Mouse (Mus musculus) right cerebral cortex, adult 2 months (tissue): ENCODE measurements around the gene Fam118b.

ENCODE experiments used
- DNase-seq, 2 experiments: peaks; one replicate each; pipeline ENCODE4 v3.0.0; 2021 to 2022; ENCODE audit warnings: low spot score in 2 of 2

Gene Fam118b

DNA sequence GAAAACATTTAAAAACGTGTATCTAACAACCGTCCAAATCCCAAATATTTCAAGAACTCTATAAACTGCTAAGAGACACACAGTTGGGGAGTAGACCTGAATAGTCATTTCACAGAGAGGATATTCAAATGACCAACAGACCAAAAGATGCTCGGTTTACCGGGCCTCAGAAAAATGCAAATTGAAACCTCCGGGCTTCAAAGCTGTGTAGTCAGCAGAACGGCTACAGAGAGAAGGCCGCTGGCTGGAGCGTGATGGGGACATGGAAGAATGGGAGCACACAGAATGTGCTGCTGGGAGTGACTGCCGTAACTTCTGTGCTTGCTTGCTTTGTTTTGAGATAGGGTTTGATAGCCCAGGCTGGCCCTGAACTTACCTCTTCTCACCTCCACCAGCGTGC, 69.3 kb downstream of the Fam118b start:
- DNase-seq = no peak

- DNase-seq = no peak
Observed at GRCm38 (mm10) chr9:35197625-35198024, 70.0 kb downstream of the Fam118b start.

DNA sequence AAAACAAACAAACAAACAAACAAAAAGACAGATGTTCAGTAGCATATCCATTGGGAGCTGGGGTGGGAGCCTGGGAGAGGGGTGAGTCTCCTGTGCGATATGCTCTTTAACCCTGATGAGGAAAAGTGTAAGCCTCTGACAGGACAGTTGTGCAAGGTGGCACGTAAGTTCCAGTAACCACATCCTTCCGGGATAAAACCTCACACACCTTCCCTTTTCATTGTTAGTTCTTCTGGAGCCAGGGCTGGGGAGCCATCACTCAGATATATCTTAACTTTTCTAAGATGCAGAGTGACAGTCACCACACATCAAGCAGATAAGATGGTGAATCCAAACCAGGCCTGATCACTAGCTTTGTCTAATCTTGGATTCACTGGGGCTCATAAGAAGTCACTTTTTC, 73.6 kb downstream of the Fam118b start:
- DNase-seq = no peak

DNA sequence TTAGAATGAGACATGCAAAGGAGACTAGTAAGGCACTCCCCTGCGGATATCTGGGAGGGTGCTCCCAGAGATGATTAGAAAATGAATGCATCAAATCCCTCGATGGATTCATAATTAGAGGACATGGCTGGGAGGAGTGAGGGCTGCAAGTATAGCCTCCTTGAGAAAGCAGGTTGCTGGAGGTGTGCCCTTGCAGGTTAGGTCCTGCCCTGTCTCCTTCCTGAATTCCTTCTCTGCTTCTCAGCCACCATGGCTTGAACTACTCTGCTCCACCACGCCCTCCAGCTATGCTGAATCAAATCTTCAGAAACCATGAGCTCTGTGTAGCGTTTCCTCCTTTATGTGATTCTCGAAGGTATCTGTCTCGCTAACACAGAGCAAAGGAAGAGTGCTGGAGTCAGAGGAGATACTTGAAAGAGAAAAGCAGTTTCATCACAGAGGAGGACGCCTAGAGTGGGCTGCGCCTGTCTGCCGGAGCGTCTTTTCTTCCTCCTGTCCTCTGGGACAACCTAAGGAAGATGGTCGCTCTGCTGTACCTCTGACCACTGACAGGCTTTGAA, 74.5 kb downstream of the Fam118b start:
- no peak for DNase-seq

- peak; percentile 42 to 49 for DNase-seq
Observed at GRCm38 (mm10) chr9:35188700-35189099, 78.9 kb downstream of the Fam118b start.

GRCm38 (mm10) chr9:35187351-35187903, 80.2 kb downstream of the Fam118b start:
- no peak for DNase-seq

DNA sequence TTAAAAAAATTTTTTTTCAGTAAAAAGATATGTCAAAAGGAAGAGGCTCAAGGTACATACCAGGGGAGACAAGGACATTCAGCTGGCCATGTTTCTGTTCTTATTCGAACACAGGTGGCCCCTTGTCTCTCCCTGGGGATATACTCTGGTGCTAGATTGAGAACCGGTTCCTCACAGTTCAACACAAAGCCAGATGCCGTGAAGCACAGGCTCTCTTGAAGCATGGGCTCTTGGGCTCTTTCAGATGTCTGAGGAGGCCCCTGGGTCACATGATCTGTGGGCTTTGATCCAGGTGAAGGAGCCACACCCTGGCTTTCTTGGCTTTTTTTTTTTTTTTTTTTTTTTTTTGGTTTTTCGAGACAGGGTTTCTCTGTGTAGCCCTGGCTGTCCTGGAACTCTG, 81.2 kb downstream of the Fam118b start:
- DNase-seq = no peak

- no peak for DNase-seq
Observed at GRCm38 (mm10) chr9:35183359-35183758, 84.2 kb downstream of the Fam118b start.

DNA sequence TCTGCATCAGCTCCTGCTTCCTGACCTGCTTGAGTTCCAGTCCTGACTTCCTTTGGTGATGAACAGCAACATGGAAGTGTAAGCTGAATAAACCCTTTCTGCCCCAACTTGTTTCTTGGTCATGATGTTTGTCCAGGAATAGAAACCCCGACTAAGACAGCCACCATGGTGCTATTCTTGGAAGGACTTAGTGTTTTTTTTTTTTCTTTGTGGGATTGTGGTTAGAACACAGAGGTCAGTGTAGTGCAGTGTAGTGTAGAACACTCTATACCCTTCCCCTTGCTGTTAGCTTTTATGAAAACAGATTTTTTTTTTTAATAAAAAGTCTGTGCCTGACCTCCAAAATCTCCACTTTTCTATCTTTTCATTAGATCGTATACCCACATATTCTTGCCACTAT, 84.8 kb downstream of the Fam118b start:
- DNase-seq = no peak

- DNase-seq = no peak
Observed at GRCm38 (mm10) chr9:35176124-35176659, 91.4 kb downstream of the Fam118b start.

- peak; percentile 98 for DNase-seq
Observed at GRCm38 (mm10) chr9:35175251-35176123, 92.1 kb downstream of the Fam118b start, which contains the start of gene Dcps. Dcps (minus strand) TSS chr9:35176061.

DNA sequence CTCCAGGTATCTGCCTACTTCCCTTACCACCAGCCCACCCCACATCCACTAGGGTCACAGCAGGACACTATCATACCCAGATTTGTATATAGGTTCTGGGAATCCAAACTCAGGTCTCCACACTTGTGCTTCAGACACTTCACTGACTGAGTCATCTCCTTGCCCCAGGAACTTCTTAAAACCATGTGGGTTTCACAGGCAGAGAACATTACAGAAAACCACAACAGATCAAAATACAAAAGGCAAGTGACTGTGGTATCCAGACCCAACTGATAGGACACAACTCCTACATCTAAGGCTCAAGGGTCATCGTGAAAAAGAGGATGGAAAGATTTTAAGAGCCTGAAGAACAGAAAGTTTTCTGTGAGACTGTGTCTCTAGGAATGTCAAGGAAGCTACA, 94.3 kb downstream of the Fam118b start:
- no peak for DNase-seq

- no peak for DNase-seq
Observed at GRCm38 (mm10) chr9:35170071-35170470, 97.5 kb downstream of the Fam118b start.
